Mouse (Mus musculus) lung, postnatal 4 days (tissue): Measurements from ENCODE around the gene Dock7.
"Not testable (repeated sequence)": the region's sequence is repeated elsewhere in the genome, so short reads cannot be mapped to it uniquely, and the experiment has no call there.

Source experiments
- DNase-seq, 2 experiments: peaks; one replicate each; pipeline ENCODE4 v3.0.0; 2021

Dock7 gene

DNA sequence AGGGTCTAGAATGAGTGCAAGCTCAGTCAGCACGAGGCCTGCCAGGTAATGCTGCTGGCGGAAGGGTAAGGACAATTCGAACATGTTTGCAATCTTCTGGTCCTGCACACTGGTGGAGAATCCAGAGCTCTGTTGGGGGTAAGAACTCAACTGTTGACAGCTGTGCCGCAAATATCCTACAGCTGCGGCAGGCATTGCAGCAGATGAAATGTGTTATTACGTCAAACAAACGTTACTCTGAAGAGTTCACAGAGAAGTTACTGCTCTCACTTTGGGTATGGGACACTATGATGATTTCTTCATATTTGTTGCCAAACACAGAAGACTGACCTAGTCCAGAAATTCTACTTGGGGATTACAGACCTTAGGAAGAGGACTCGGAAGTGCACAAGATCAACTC lies 136.0 kb downstream of the Dock7 start:
- peak in 1 of 2 experiments; percentile 26 for DNase-seq

DNA sequence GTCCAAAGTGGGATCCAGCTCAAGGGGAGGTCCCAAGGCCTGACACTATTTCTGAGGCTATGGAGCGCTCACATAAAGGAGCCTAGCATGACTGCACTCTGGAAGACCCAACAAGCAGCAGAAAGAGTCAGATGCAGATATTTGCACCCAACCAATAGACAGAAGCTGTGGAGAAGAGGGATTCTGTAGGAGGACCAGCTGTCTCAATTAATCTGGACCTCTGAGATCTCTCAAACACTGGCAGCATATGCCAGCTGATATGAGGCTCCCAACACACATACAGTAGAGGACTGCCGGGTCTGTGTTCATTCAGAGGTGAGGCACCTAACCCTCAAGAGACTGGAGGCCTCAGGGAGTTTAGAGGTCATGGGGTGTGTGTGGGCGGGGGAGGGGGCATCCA lies 140.7 kb downstream of the Dock7 start:
- DNase-seq = not testable (repeated sequence)

DNA sequence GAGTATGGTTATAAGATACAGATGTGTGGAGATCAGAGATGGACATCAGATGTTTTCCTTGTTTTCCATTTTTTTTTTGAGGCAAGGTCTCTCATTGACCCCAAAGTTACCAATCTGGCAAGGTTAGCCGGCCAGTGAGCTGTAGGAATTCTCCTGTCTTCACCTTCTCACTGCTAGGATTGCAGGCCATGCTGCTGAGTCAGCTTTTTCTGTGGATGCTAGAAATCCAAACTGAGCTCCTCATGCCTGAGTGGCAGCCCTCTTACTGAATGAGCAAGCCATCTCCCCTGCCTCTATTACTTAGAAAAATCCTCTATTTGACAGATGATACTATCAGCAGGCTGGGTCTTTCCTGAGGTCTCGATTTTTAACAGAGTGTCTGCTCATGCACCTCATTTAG lies 142.0 kb downstream of the Dock7 start:
- no peak for DNase-seq

DNA sequence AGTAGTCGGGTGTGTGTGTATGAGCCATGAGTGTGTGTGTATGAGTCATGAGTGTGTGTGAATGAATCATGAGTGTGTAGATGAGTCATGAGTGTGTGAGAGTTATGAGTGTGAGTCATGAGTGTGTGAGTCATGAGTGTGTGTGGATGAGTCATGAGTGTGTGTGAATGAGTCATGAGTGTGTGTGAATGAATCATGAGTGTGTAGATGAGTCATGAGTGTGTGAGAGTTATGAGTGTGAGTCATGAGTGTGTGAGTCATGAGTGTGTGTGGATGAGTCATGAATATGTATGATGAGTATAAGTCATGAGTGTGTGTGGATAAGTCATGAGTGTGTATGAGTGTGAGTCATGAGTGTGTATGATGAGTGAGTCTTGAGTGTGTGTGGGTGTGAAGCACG lies 142.4 kb downstream of the Dock7 start:
- not testable (repeated sequence) for DNase-seq

DNA sequence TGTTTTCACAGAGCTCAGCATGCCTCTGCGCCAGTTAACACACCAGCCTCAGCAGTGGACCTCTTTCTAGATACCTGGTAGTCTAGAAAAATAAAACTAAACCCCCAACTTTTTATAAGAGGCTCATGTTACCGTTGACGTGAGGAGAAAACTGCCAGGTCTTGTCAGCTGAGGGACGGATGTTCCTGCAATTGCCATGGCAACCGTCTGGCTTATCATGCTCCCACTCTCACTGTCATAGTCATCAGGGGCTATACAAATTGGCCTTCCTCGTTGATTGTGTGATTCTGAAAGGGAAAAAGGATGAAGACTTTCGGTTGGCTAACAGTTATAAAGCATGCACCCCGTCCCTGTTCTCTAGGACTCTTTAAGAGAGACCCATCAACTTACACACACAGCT lies 145.0 kb downstream of the Dock7 start:
- DNase-seq = no peak

DNA sequence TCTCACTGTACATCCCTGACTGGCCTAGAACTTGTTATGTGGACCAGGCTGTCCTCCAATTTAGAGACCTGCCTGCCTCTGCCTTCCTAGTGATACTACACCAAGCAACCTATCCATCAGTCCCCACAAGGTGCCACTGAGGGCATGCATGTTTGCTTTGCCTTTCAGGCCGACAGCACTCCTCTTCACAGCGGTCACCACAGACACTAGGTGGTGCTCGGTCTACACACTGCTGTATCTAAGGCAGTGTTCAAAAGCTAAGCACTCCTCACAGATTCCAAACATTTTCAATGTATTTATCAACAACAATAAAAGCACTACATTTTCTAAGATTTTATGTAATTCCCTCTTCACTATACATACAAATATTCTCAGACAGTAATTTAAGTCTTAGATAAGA lies 150.8 kb downstream of the Dock7 start:
- no peak for DNase-seq

DNA sequence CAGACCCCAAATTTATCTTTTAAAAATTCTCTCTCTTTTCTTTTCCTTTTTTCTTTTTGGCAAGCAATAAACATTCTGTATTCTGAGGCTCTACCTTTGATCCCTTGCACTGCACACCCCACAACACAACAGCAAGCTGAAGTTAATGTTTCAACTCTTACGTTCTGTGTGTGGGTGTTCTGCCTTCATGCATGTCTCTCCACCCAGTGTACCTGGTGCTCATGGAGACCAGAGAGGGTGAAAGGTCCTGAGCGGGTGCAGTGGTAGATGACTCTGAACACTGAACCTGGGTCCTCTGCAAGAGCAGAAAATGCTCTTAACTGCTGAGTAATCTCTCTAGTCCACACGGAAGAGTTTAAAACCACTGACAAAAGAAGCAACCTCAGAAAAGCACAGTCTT lies 160.5 kb downstream of the Dock7 start:
- DNase-seq = no peak

DNA sequence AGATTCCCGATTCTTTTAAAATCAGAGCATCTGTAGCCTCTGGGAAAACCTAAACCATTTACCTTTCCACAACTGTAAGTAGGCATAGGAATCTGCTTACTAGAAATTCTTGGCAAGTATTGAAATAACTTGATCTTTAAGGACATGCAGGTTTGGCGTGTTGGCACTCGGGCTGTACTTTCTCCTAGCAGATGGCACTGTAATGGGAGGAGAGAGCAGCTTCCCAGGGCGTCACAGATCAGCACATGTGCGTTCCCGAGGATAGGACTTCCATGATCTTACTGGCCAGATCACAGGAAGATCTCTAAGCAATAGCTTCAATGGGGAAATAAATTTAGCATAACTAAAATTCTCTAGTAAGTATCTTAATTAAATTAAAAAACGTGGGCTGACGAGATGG lies 164.7 kb downstream of the Dock7 start:
- DNase-seq = no peak

DNA sequence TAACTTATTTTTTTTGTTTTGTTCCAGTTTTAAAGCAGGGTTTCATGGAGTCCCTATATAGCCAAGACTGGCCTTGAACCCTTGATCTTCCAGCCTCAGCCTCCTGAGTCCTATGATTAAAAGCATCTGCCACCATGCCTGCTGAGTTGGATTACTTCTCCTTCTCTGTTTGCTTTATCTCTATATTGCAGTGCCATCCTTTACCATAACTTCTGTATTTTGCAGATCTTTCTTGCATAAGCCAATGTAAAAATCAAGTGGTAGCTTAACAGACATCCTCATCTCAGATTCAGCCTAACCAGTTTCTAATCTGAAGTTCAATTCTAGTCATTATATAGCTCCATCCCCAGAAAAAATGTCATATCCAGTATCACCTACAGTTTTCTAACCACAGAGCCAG lies 170.2 kb downstream of the Dock7 start:
- no peak for DNase-seq

DNA sequence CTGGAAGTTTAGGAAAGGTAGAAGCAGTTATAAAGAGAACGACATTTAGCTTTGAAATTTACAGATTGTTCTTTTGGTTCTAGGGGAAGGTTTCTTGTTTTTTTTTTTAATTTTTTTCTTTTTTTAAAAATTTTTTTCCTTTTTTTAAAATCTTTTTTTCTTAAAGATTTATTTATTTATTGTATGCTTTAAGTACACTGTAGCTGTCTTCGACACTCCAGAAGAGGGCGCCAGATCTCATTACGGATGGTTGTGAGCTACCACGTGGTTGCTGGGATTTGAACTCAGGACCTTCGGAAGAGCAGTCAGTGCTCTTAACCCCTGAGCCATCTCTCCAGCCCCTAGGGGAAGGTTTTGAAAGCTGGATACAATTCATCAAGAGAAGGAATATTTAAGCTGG lies 182.5 kb downstream of the Dock7 start:
- not testable (repeated sequence) for DNase-seq

DNA sequence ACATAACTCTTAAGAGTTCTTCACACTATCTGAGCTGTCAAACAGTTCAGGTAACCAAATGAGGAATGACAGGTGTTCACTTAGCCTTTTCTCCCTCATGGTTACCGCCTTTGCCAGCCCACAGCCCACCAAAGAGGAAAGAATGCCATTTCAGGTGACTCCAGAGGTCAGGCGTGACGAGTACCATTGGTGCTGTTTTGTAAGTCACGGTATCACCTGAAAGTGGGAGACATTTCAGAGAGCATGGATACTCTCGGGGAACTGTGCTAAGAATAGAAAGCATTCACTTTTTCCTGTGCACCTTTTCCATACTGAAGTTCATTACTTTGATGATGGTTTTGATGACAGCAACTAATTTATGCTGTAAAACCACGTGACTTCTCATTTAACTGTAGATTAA lies 184.7 kb downstream of the Dock7 start:
- DNase-seq = no peak

DNA sequence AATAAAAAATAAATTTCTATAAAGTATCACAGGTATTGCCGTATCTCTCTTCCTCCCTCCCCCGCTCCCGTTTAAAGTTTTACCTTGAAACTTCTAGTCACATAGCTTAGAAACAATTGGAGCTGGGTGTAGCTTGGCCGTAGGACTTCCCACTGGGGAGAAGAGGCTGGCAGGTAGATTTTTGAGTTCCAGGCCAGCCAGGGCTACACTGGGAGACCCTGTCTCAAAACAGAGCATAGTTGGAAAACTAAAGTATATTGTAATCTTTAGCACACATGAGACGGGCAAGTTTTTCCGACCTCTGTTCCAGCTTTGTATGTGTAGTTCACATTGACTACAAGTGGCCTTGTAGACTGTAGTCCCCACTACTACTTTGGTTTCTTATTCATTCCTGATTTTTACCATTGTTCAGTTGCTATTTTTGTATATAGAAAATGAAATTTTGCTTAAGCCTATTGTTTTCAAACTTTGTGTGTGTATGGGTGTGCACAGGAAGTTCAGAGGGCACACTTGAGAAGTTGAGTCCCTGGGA lies 195.4 kb downstream of the Dock7 start:
- DNase-seq = no peak

DNA sequence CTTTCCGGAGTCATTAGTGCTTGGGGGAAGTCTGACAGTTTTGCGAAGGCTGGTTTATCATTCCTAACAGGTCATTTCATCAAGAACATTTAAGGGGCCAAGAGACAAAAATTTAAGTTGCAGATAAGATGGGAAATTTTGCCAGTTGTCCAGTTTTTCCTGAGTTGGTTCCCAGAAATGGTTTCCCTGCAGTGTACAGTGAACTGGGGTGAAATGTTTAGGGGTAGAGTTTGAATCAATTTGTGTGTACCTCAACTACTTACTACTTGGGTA lies 195.9 kb downstream of the Dock7 start:
- no peak for DNase-seq

DNA sequence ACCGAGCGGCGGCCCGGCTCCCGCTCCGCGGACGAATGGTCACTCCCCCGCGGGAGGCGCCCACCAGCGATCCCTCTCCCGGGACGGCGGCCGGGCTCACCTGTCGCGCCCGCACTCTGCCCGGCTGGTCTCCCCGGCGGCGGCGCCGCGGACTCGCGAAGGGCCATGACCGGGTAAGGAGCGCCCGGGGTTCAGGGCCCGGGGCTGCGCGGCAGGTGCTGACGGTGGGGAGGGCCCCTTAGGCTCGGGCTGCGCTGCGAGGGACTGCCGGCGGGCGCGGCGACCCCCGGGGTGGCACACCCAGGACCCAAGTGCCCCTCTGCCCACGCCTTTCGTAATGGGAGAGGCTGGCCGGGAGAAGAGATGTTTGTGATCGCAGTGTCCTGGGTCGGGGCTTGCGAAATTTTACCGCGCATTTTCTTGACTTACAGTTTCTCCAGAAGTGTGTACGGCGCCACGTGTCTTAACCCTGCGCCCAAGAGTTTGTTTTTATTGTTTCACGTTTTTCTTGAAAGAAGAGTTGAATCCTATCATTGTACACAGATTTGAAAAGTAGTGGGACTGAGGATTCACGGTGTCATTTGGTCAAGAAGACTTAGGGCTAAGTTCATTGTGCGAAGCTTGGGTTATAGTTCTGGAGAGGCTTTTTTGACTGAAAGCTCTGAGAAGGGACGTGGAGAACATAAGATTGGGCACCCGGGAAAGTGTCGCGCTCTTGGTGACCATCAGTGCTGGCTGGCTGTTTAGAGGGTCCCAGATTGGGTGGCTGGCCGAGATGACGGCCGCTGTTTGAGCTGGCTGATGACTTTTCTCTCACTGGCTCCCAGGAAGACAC lies 196.4 kb downstream of the Dock7 start:
- no peak for DNase-seq

DNA sequence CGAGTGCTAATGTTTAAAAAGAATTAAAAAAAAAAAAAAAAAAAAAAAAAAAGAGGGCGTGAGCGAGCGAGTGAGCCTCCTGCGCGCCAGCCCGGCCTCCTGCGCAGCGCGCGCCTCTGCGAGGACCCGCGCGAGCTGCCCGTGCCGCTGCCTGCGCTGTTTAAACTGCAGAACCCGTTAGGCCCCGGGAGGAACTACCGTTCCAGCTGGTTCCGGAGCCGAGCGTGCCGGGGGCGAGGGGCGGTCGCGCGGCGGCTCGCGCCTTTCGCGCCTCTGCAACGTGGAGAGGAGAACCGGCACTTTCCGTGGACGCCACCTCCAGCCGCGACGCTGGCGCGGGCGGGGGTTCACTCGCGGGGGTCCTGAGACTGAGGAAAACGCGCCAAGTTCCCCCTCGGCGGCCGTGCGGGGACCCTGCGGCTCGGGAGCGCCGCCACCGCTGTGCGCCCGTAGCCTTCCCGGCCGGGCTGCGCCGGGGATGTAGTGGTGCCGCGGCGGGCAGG lies 197.1 kb downstream of the Dock7 start, which contains the start of gene Usp1:
TSS of gene Usp1 (plus strand) at position 243 of the 503 bp plus-strand sequence.
- DNase-seq = peak in 1 of 2 experiments; percentile 88

DNA sequence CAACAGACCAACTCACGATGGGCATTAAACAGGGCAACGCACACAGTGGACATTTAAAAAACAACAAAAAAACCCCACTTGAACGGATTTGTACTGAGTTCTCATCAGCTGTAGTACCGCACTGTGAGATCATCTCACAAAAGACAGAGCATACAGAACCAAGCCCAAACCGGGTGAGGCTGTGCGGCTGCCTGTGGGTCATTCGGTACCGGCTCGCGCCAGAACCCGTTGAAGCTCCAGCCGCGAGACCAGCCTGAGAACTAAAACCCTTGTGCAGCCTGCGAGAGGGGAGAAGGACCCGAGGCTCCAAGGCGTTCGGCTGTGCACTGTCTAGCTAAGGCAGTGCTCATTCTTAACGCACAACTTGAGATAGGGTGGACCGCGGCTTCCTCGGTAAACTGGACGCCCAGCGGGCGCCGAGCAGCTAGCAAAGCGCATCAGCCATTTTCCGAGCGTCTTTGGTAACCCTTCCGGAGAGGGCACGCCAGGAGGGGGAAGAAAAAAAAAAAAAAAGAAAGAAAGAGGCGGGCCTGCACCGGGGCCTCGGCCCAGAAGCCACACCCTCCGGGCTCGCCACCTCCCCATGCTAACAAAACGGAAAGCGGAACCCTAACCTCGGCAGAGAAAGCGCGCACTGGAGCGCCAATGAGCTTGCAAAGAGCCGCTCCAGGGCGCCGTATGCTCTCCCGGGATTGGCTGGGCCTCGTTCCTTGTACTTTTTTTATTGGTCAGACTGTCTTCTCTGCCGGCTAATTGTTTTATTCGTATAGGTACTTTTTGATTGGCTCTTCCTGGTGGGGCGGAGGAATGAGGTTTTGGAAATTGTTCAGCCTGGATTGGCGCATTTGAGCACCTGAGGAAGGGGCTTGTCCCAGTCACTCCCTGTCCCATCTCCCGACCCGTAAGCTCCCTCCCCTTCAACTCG lies 197.8 kb downstream of the Dock7 start:
- peak; percentile 97 to 100 for DNase-seq

DNA sequence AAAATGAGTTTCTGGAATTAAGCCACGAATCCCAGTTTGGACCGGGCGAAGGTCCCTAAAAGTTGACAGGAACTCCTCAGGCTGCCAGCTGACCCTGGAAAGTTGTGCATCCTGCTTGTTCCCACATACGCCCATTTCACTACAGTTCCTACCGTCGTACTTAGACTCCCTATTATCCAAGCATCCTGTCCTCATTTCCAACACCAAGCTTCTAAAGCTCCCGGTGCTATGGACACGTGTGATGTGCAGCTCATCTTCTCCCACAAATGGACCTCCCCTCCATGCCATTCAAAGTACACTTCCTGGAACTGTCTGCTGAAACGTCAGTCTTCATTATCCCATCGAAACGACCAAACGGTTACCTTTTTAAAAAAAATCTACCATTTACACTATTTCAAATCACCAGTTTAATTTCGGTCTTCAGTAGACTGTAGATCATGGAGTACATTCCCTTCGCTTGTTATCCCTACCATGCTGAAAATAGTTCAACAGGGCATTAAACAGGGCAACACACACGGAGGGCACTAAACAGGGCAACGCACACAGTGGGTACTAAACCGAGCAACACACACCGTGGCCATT lies 198.6 kb downstream of the Dock7 start:
- DNase-seq = peak in 1 of 2 experiments; percentile 8

DNA sequence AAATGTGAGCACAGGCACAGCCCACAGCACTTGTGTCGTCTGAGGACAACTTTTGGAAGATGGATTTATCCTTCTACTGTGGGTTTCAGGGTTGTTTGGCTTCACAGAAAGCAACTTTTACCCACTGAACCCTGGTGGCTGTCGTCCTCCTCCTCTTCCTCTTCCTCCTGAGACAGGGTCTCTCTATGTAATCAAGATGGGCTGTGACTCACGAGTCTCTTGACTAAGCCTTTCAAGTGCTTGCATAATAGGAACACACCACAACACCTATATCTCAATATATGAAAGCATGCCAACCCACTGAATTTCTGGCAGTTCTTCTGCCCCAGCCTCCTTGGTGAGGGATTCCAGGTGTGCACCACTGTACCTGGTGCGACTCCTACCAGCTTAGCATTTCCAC lies 199.8 kb downstream of the Dock7 start:
- DNase-seq = no peak

DNA sequence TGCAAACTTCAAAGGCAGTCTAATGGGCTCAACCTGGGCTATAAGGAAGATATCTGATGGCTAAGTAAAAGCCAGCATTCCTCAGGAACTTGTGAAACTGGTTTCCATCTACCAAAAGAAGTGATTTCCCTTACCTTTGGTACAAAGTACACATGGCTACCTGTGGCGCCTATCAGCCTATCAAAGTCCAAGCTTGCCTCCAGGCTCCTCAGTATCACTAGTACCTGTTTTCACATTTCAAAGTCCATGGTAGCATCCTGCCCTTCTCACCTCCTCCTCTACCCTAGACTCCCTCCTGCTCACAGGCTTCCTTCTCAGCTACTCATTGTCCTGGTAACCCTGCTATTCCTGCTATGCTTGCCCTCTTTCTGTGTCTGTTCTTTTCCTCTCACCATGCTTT lies 202.5 kb downstream of the Dock7 start:
- no peak for DNase-seq

DNA sequence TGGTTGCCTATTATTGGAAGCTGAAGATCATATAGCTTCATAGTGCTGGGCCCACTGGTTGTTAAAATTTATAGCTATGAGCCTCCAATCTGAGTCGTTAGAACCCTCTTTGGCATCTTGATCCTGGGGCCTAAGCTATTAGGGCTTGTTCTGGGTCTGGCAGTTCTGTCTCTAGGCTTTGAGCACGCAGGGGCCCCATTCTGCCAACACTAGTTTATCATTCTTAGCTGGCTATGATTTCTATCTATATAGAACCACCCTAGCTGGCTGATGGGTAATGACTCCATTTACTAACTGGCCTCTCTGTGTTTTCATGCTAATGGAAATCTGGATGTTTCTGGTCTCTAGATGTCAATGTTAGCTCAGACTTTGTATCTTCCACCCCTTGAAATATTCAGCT lies 203.0 kb downstream of the Dock7 start:
- no peak for DNase-seq

DNA sequence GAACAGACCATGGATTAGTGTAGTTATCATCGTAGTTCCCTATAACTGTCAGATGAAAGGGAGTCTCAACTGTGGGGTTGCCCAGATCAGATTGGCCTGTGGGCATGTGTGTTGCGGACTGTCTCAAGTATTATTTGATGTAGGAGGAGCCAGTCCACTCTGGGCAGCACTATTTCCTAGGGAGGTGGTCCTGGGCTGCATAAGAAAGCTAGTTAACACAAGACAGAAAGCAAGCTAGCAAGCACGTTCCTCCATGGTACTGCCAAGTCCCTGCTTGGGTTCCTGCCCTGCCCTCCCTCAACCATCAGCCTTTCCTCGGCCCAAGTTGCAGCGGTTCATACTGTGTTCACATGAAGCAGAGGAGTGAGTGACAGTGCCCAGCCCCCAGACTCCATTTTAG lies 210.5 kb downstream of the Dock7 start:
- DNase-seq = no peak

DNA sequence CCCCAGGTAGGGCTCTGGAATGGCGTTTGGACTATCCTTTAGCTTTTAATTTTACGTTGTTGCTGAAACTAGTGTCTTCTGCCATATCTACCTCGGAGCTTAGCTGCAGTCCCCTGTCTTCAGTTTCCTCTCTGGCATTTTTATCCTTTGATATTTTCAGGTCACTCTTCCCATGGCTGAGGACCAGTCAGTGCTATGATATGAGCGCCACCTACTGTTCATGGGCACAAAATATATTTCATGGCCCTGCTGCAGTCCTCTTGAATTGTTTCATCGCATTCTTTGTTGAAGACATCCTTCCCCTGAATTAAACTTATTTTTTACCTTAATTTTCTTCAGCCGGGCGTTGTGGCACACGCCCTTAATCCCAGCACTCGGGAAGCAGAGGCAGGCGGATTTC lies 233.6 kb downstream of the Dock7 start:
- DNase-seq = peak; percentile 25 to 58
